Mouse (Mus musculus) urinary bladder, adult 2 months (tissue): ENCODE measurements around the gene Erich3. TPM values are rescaled to one million over a fixed set of nuclear protein-coding genes. Genes with fewer than 3 reads are reported as not detected.

ENCODE experiments used
- DNase-seq: peaks from one replicate; pipeline ENCODE4 v3.0.0; 2022; ENCODE audit warnings: low spot score
- polyA plus RNA-seq: library from polyadenylated mRNA; depleted of rRNA; stranded (reverse); fragments of >200 nt; gene quantifications from 2 replicates; pipeline ENCODE4 v1.2.3, GENCODE M21; 2012; rRNA removed

The Erich3 gene
- polyA plus RNA-seq, 1 experiment: 0.03 TPM

DNA sequence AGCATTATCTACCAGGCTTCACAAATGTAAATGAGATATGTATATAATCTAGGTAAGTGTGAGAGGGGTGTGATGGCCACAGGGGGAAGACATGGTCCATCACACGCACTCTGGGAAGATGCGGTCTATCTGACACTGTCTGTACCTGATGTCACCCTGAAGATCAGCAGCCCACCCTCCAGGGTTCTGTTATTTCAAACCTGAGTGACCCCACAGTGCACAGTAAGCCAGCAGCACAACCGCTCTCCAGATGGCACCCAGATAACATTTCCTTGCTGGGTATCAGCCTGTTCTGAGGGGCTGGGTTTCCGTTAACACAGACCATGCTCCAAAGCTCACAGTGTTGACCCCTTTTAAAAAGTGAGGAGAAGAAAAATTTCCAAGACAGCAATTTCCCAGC lies 102.7 kb downstream of the Erich3 start:
- DNase-seq: no peak

DNA sequence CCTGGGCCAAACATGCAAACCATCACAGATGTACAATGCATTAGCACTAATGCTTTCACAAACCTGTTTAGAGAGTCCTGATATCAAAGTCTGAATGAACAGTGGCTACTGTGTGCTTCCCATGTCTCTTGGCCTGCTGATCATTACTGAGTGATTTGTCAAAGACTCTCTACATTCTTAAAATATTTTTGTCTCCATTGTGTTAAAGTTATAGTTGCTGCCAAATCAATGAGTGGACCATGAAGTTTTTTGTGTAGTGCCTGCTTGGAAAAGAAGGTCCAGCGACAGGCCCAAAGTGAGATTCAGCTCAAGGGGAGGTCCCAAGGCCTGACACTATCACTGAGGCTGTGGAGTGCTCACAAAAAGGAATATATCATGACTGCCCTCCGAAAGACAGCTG lies 108.0 kb downstream of the Erich3 start:
- no peak for DNase-seq

DNA sequence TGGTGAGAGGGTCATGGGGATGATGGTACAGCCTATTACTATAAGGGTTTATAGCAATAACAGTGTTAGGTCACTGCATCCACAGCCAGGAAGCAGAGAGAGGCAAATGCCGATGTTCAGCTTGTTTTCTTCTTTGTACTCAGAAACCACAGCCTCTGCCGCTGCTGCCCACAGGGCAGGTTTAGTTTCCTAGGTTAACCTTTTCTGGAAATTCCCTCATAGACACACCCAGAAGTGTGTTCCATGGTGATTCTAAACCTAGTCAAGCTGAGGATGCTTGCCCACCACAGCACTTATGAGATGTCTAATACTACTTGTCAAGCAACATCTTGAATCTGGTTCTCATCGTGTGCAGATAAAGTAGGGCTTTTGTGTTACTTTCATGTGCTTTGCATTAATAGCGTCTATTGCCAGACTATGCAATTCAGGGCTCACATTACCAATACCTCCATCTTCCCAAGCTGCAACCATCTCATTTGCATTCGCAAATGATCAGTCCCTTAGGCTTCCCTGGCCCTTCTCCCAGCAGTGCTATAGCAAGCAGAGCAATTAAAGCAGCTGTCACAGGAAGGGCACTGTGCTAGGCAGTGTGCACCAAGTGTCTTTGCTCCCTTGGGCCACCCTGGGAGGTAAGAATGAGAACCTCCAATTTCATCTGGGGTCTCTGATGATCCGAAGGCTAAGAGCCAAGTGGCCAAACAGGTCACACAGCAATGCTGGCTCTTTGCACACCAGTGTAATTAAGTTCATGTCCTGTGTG lies 115.4 kb downstream of the Erich3 start:
- DNase-seq: no peak

GRCm38 (mm10) chr3:154786354-154786753 lies 122.7 kb downstream of the Erich3 start:
- DNase-seq: no peak

DNA sequence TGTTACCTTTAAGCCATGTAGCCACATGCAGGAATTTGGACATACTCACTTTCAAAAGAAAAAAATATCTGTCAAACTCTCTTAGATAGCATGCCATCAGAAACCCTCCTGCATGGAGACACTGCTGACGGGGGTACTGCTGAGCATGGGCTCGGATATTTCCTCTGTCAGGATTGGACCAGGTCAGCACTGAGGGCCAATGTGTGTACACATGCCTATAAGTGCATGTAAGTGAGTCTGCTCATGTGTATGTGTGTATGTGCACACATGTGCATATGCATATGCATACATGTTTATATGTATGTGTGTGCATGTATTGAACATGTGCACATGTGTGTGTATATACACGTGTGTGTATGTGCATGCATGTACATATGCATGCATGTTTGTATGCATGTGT lies 124.0 kb downstream of the Erich3 start:
- no peak for DNase-seq

DNA sequence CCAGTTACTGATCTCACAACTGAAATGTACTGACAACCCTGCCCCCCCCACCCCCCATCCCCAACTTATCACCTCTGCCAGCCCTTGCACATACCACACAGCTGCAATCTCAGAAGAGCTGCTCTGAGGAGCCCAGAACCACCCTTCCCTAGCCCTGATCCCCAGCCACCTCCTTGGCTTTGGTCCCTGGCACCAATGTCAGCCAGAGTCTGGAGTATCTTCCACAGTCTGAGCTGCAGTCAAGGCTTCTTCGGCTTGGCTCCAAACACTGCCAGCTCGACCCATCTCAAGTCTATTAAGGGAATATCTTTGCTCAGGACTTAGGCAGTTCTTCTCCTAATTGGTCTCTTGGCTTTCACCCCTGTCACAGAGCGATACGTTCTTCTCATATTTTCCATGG lies 129.9 kb downstream of the Erich3 start:
- no peak for DNase-seq

GRCm38 (mm10) chr3:154798806-154799205 lies 135.1 kb downstream of the Erich3 start:
- no peak for DNase-seq

GRCm38 (mm10) chr3:154800454-154800853 lies 136.8 kb downstream of the Erich3 start:
- DNase-seq: no peak

DNA sequence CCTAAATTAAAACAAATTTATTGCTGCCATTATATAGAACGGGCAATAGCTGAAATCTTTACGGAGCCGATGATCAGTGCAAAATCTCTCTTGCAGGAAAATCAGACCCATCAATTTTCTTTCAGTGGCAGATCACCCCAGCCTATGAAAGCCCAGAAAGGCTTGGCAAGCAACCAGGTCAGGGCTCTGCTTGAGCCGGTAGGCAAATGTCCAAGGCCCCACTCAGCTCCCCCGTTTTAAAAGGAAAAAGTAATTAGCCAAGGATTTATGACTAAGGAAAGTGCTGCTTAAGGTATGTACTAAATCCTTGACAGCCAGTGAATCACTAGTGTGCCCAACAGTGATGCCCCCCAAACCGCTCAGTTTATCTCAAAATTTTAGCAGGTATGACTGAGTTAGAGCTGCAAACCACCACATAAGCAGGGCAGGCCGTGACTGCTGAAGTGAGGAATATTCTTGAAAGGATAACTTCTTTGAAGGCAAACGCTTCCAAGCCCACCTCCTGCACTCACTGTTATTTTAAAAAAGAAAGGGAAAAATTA lies 137.3 kb downstream of the Erich3 start:
- no peak for DNase-seq

DNA sequence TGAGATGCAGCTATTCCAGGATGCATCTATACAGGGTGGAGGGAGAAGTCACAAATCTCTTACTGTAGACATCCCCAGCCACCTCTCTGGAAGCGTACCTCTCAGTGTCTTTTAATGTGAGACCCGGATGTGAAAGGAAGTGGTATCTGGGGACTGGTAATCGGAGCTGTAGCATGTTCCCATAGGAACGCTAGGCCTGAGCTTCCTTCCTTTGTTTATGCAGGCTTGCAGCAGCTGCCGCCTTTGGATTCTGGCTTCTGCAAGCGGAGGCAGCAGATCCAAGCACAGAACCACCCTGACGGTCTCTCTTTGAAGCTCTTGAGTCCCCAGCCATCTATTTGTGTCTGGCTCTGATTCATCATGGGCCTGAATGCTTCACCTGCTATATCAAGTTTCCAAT lies 143.0 kb downstream of the Erich3 start:
- no peak for DNase-seq

- no peak for DNase-seq
Measured at GRCm38 (mm10) chr3:154810273-154810870, 146.7 kb downstream of the Erich3 start.

- no peak for DNase-seq
Measured at GRCm38 (mm10) chr3:154811281-154811680, 147.6 kb downstream of the Erich3 start.

DNA sequence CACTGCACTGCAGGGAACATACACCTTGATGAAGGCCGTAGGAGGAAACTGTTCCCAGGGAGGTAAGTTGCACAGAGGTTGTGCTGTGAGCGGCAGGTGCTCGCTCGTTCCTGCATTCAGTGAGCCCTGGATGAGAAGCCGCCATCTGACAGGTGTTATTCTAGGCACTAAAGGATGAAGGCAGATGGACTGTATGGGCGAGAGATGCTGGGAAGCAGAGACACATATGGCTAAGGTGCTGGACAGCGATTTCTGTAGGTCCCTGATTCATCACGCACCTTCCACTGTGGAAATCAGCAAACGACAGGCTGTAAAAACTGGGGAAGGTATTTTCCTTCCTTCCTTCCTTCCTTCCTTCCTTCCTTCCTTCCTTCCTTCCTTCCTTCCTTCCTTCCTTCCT lies 148.2 kb downstream of the Erich3 start:
- DNase-seq: no peak

- no peak for DNase-seq
Measured at GRCm38 (mm10) chr3:154812893-154813292, 149.2 kb downstream of the Erich3 start.

- DNase-seq: no peak
Measured at GRCm38 (mm10) chr3:154815606-154816005, 151.9 kb downstream of the Erich3 start.

DNA sequence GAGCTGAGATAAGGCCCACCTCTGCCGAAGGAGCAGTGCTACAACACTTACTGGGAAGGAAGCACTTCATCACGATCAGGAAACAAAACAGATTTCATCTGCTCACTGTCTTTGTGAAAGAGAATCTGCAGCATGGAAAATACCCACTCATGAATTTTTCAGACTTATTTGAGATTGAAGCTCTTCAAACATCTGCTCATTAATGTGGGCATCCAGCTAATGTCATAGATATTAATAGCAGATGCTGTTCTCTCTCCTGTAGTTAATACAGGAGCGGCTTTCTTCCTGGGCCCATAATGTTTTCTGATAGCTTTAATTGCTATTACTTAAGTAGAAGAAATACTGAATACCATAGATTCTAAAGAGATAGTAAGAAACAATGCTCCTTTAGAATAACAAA lies 152.6 kb downstream of the Erich3 start:
- no peak for DNase-seq

GRCm38 (mm10) chr3:154816801-154817625 lies 153.4 kb downstream of the Erich3 start:
- DNase-seq: no peak

Other genes with a start within 250 kb of the Erich3 start
- gene Cryz, start 67.1 kb upstream of the Erich3 start, polyA plus RNA-seq: 11.4 and 12.7 TPM in 2 replicates
- gene Tyw3, start 66.8 kb upstream of the Erich3 start, polyA plus RNA-seq: 6.0 and 7.9 TPM in 2 replicates